In genomic region chr3:135522618-135523355, GRCm38 (mm10) we compare ENCODE assay signal across 10 mouse cellular contexts. TPM values are rescaled to one million over a fixed set of nuclear protein-coding genes. Genes with fewer than 3 reads are reported as not detected.
DNase-seq lines count a peak whose midpoint lies in the region; ATAC-seq lines count a peak whose summit lies in the region.
"Had no signal": no experiment of that assay in that cellular context is flagged by ENCODE, and none has a peak within 500 bp of the region (broad histone marks: within the 10 kb centered on the region; RNA-seq: fewer than 3 reads in every experiment).

No protein-coding gene starts in this region.

- WGBS in forebrain, embryonic 14.5 days, result 62% methylated on average over 16 of the region's 16 CpGs
- WGBS in forebrain, embryonic 11.5 days, result 65% methylated on average over 16 of the region's 16 CpGs
- 32% methylated on average over 16 of the region's 16 CpGs for WGBS in lung, embryonic 16.5 days
- WGBS in neural tube, embryonic 14.5 days, result 54% methylated on average over 16 of the region's 16 CpGs

- H3K4me2 ChIP-seq in forebrain, embryonic 14.5 days (ENCODE audit: low read length), result no peak overlapping the region
- H3K4me2 ChIP-seq in forebrain, embryonic 11.5 days (ENCODE audit: low read depth, low read length, severe bottlenecking), result no peak overlapping the region
- H3K4me2 ChIP-seq in lung, embryonic 16.5 days (ENCODE audit: low read depth, low read length), result peak overlapping the region; percentile 48
- no peak overlapping the region for H3K4me2 ChIP-seq in neural tube, embryonic 14.5 days (ENCODE audit: low read depth, low read length)
- H3K4me2 ChIP-seq: forebrain, embryonic 15.5 days had no signal

- H3K4me3 ChIP-seq in forebrain, embryonic 14.5 days (ENCODE audit: low read depth, low read length), result no peak overlapping the region
- no peak overlapping the region for H3K4me3 ChIP-seq in forebrain, embryonic 11.5 days (ENCODE audit: low read depth, low read length)
- peak overlapping the region; percentile 16 for H3K4me3 ChIP-seq in lung, embryonic 16.5 days (ENCODE audit: low read length)
- H3K4me3 ChIP-seq in neural tube, embryonic 14.5 days (ENCODE audit: low read depth, low read length), result no peak overlapping the region
- H3K4me3 ChIP-seq: forebrain, embryonic 15.5 days had no signal

- H3K4me1 ChIP-seq in forebrain, embryonic 14.5 days (ENCODE audit: control insufficient read depth, insufficient read depth, low read length), result no peaks in the 10 kb centered on the region
- H3K4me1 ChIP-seq in forebrain, embryonic 11.5 days (replicated peaks; ENCODE audit: control insufficient read depth, insufficient read depth, low read length), result no peaks in the 10 kb centered on the region
- peaks cover 13% of the 10 kb centered on the region for H3K4me1 ChIP-seq in lung, embryonic 16.5 days (replicated peaks; ENCODE audit: control insufficient read depth, insufficient read depth, low read length)
- no peaks in the 10 kb centered on the region for H3K4me1 ChIP-seq in neural tube, embryonic 14.5 days (ENCODE audit: control insufficient read depth, insufficient read depth, low read length)
- H3K4me1 ChIP-seq: forebrain, embryonic 15.5 days had no signal

- H3K27ac ChIP-seq in forebrain, embryonic 14.5 days (ENCODE audit: low read depth, low read length), result no peak overlapping the region
- no peak overlapping the region for H3K27ac ChIP-seq in forebrain, embryonic 11.5 days (ENCODE audit: low read depth, low read length)
- H3K27ac ChIP-seq in lung, embryonic 16.5 days (ENCODE audit: low read length), result peak overlapping the region; percentile 71
- no peak overlapping the region for H3K27ac ChIP-seq in neural tube, embryonic 14.5 days (ENCODE audit: low read depth, low read length)
- H3K27ac ChIP-seq: forebrain, embryonic 15.5 days had no signal

- no peaks in the 10 kb centered on the region for H3K9me3 ChIP-seq in forebrain, embryonic 14.5 days (replicated peaks; ENCODE audit: control insufficient read depth, low read length)
- H3K9me3 ChIP-seq in forebrain, embryonic 11.5 days (ENCODE audit: control insufficient read depth, low read length), result no peaks in the 10 kb centered on the region
- no peaks in the 10 kb centered on the region for H3K9me3 ChIP-seq in lung, embryonic 16.5 days (ENCODE audit: control insufficient read depth, low read length)
- H3K9me3 ChIP-seq in neural tube, embryonic 14.5 days (ENCODE audit: control insufficient read depth, low read length), result no peaks in the 10 kb centered on the region
- H3K9me3 ChIP-seq: forebrain, embryonic 15.5 days had no signal

- ATAC-seq in forebrain, embryonic 14.5 days, result 0 out of 2 replicates have a peak, but pooled peaks have one; percentile 26
- no peak for ATAC-seq in forebrain, embryonic 11.5 days (replicated peaks; ENCODE audit: low FRiP score)
- ATAC-seq in lung, embryonic 16.5 days (ENCODE audit: low read depth), result peak; percentile 78
- peak; percentile 17; the same call in 1 of the 2 replicates for ATAC-seq in neural tube, embryonic 14.5 days (ENCODE audit: low read depth)
- ATAC-seq: forebrain, embryonic 15.5 days had no signal

- H3K27me3 ChIP-seq in forebrain, embryonic 14.5 days (replicated peaks; ENCODE audit: control insufficient read depth, insufficient read depth, low read length), result no peaks in the 10 kb centered on the region
- H3K27me3 ChIP-seq in forebrain, embryonic 11.5 days (ENCODE audit: control insufficient read depth, insufficient read depth, low read length), result no peaks in the 10 kb centered on the region
- no peaks in the 10 kb centered on the region for H3K27me3 ChIP-seq in lung, embryonic 16.5 days (ENCODE audit: control insufficient read depth, insufficient read depth, low read depth, low read length)
- no peaks in the 10 kb centered on the region for H3K27me3 ChIP-seq in neural tube, embryonic 14.5 days (ENCODE audit: control insufficient read depth, insufficient read depth, low read length)
- H3K27me3 ChIP-seq: forebrain, embryonic 15.5 days had no signal

- DNase-seq in forebrain, embryonic 14.5 days (ENCODE audit: low spot score), result no peak
- no peak for DNase-seq in forebrain, embryonic 11.5 days (ENCODE audit: low spot score)
- no peak for DNase-seq in lung, postnatal 14 days
- DNase-seq in heart, postnatal 10 days, result peak; percentile 33 to 37
- DNase-seq in adrenal gland, postnatal 25 days, result no peak
- DNase-seq in urinary bladder, adult 18-20 months (ENCODE audit: low spot score in 2 of 2), result no peak
- DNase-seq: thymus, postnatal 36 days had no signal

- no peak overlapping the region for H3K9ac ChIP-seq in forebrain, embryonic 14.5 days (ENCODE audit: low read length)
- H3K9ac ChIP-seq in forebrain, embryonic 11.5 days (ENCODE audit: low read length), result no peak overlapping the region
- H3K9ac ChIP-seq in lung, embryonic 16.5 days (ENCODE audit: low read length), result peak overlapping the region; percentile 28; the same call in 1 of the 2 replicates
- H3K9ac ChIP-seq in neural tube, embryonic 14.5 days (replicated peaks; ENCODE audit: low read depth, low read length), result no peak overlapping the region
- H3K9ac ChIP-seq: forebrain, embryonic 15.5 days had no signal

- intact Hi-C loops in heart, postnatal 10 days (cut with DNase I), result no loop called here

- no peaks in the 10 kb centered on the region for H3K36me3 ChIP-seq in forebrain, embryonic 14.5 days (ENCODE audit: control insufficient read depth, insufficient read depth, low read length)
- no peaks in the 10 kb centered on the region for H3K36me3 ChIP-seq in forebrain, embryonic 11.5 days (ENCODE audit: control insufficient read depth, insufficient read depth, low read length)
- no peaks in the 10 kb centered on the region for H3K36me3 ChIP-seq in lung, embryonic 16.5 days (ENCODE audit: control insufficient read depth, insufficient read depth, low read length)
- no peaks in the 10 kb centered on the region for H3K36me3 ChIP-seq in neural tube, embryonic 14.5 days (ENCODE audit: control insufficient read depth, insufficient read depth, low read length)
- H3K36me3 ChIP-seq: forebrain, embryonic 15.5 days had no signal

RNA-seq across cellular contexts. Expression of gene Manba, which starts 37.4 kb away (rescaled TPM):
- polyA plus RNA-seq in forebrain, embryonic 14.5 days (2014; fragmentation: Nextera tagmentation; extraction: Ambion mirVana), result 4.1 and 4.4 TPM in 2 replicates
- polyA plus RNA-seq in forebrain, embryonic 11.5 days (2014; fragmentation: Nextera tagmentation; extraction: Ambion mirVana), result 3.6 and 3.8 TPM in 2 replicates
- polyA plus RNA-seq in lung, embryonic 16.5 days (2015; fragmentation: Nextera tagmentation; extraction: Ambion mirVana), result 11.2 and 11.8 TPM in 2 replicates
- 10 to 100 TPM; 22.5 to 26.8 TPM for total RNA-seq in heart, postnatal 10 days (2021)
- polyA plus RNA-seq in neural tube, embryonic 14.5 days (2014; fragmentation: Nextera tagmentation; extraction: Ambion mirVana), result 6.5 and 7.9 TPM in 2 replicates
- 8.8 and 16.0 TPM in 2 replicates for total RNA-seq in adrenal gland, postnatal 25 days (2021)

Comparison
In these comparisons a context has a peak if more than half of its experiments do, and no peak if none do; other contexts are left out.
1. DNase-seq: peak in heart, postnatal 10 days (2 of 2); none in forebrain, embryonic 14.5 days (single experiment), forebrain, embryonic 11.5 days (single experiment), lung, postnatal 14 days (single experiment), adrenal gland, postnatal 25 days (single experiment) and urinary bladder, adult 18-20 months (0 of 2).